Mouse (Mus musculus): ENCODE measurements around the gene Notch1. TPM values are rescaled to one million over a fixed set of nuclear protein-coding genes. Genes with fewer than 3 reads are reported as not detected.

The Notch1 gene
- total RNA-seq, 2 experiments from 2014 or later, result 30.4 to 31.4 TPM

Small RNA genes within 50 kb of the gene (microRNA-seq; reads per million reads assigned to microRNA genes)
- 0.63 to 1.5 reads per million in 2 experiments for gene Mir6996

Other genes with a start within 250 kb of the Notch1 start
- gene Ccdc187, start 222.1 kb downstream of the Notch1 start, total RNA-seq (2021), result under 1 TPM; 0.65 to 0.71 TPM
- 10 to 100 TPM; 34.5 to 41.8 TPM for gene Gpsm1, start 201.1 kb downstream of the Notch1 start, total RNA-seq (2021)
- 10 to 100 TPM; 25.7 to 26.5 TPM for gene Dnlz, start 164.6 kb downstream of the Notch1 start, total RNA-seq (2021)
- gene Card9, start 155.7 kb downstream of the Notch1 start, total RNA-seq (2021), result 1 to 10 TPM; 1.6 to 2.1 TPM
- gene Snapc4, start 136.0 kb downstream of the Notch1 start, total RNA-seq (2021), result 10 to 100 TPM; 65.3 to 72.3 TPM
- gene Entr1, start 127.3 kb downstream of the Notch1 start, total RNA-seq (2021), result 100 to 1,000 TPM; 151 to 165 TPM
- 10 to 100 TPM; 86.5 to 93.6 TPM for gene Pmpca, start 127.3 kb downstream of the Notch1 start, total RNA-seq (2021)
- 10 to 100 TPM; 21.1 to 22.1 TPM for gene Inpp5e, start 107.5 kb downstream of the Notch1 start, total RNA-seq (2021)
- 10 to 100 TPM; 52.9 to 57.5 TPM for gene Sec16a, start 71.4 kb downstream of the Notch1 start, total RNA-seq (2021)
- gene Egfl7, start 63.4 kb upstream of the Notch1 start, total RNA-seq (2021), result 10 to 100 TPM; 55.1 to 56.1 TPM
- gene Gm20532, start 70.0 kb upstream of the Notch1 start, total RNA-seq (2021), result not detected
- 1 to 10 TPM; 1.3 to 2.3 TPM for gene Agpat2, start 87.8 kb upstream of the Notch1 start, total RNA-seq (2021)
- 10 to 100 TPM; 73.2 to 77.5 TPM for gene Fam69b, start 111.8 kb upstream of the Notch1 start, total RNA-seq (2021)
- gene Lcn4, start 154.6 kb upstream of the Notch1 start, total RNA-seq (2021), result not detected

All from layer of hippocampus, postnatal 36 days (tissue).